Mouse (Mus musculus) hindbrain, embryonic 13.5 days (tissue): ENCODE data around the gene Tasp1. TPM values are rescaled to one million over a fixed set of nuclear protein-coding genes. Genes with fewer than 3 reads are reported as not detected.

ENCODE experiments used
- ATAC-seq: fragments of 200-750 bp; cut with Nextera tagmentation; 2 replicates; pipeline ENCODE4 v1.8.0; 2017; ENCODE audit warnings: moderate TSS enrichment; ENCODE audit not compliant: low FRiP score
- H3K27ac ChIP-seq: fragments of 300-500 bp; sonication (generic); 2 replicates; pipeline ENCODE4 v1.5.1; 2015; ENCODE audit warnings: inconsistent platforms, mild to moderate bottlenecking, moderate library complexity
- H3K27me3 ChIP-seq: fragments of 300-500 bp; sonication (generic); 2 replicates; pipeline ENCODE4 v1.6.1; 2015; ENCODE audit warnings: mild to moderate bottlenecking, inconsistent platforms
- H3K36me3 ChIP-seq: fragments of 300-500 bp; sonication (generic); 2 replicates; pipeline ENCODE4 v1.6.1; 2015; ENCODE audit warnings: mild to moderate bottlenecking, inconsistent platforms
- H3K4me1 ChIP-seq: fragments of 300-500 bp; sonication (generic); replicated peaks from 2 replicates; pipeline ENCODE4 v1.6.1; 2015; ENCODE audit warnings: inconsistent platforms
- H3K4me2 ChIP-seq: fragments of 300-500 bp; sonication (generic); 2 replicates; pipeline ENCODE4 v1.6.1; 2015; ENCODE audit warnings: inconsistent platforms, mild to moderate bottlenecking, moderate library complexity
- H3K4me3 ChIP-seq: fragments of 300-500 bp; sonication (generic); 2 replicates; pipeline ENCODE4 v1.5.1; 2015; ENCODE audit warnings: mild to moderate bottlenecking, inconsistent platforms
- H3K9ac ChIP-seq: fragments of 300-500 bp; sonication (generic); 2 replicates; pipeline ENCODE4 v1.6.1; 2015; ENCODE audit warnings: mild to moderate bottlenecking, inconsistent platforms
- H3K9me3 ChIP-seq: fragments of 300-500 bp; sonication (generic); 2 replicates; pipeline ENCODE4 v1.6.1; 2016; ENCODE audit warnings: inconsistent platforms
- WGBS: fragments of 180-500 bp; shearing (Covaris S2); methylation state at CpG from one replicate; pipeline ENCODE4 v1.1.7; 2015; 5-methylcytosine and 5-hydroxymethylcytosine counted together
- polyA plus RNA-seq: library from polyadenylated mRNA; unstranded; fragments of >200 nt; fragmentation: Nextera tagmentation; extraction: Ambion mirVana; gene quantifications from 2 replicates; pipeline ENCODE4 v1.2.1, GENCODE M21; 2015

Gene Tasp1
- polyA plus RNA-seq, 1 experiment from 2014 or later, result 15.4 TPM

DNA sequence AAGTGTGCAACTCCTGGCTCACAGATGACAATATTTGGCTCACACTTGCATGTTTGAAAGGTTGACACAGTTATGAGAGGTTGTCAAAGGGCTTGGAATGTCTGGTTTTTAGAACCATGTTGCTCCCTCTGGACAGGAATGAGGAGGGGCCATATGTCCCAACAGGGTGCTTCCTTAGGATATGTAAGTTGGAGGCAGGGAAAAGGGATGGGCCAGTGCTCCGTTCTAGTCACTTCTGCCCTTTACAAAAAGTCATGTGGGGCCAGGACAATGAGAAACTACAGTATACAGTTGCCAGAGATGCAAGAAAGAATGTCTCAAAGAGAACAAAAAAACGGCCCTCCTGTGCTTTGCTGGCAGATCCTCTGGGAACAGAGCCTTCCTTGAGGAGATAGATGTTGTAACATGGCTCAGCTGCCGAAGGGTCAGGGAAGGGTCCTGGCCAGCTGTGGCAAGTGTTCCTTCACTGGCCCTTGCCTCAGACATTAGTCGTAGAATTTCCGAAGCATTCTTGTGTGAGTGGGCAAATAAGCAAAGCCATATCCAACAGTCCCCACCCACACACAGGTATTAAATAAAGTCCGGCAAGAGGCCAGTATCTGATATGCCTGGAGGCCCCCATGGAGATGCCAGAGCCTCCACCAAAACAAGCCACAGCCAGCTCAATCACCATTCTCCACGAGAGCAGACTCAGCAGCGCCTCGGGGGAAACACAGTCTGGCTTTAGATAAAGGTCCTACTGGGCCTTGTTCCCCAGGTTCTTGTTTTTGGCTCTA lies 274.1 kb downstream of the Tasp1 start:
- H3K9me3 ChIP-seq, result no peaks in the 10 kb centered on the region
- H3K4me3 ChIP-seq, result no peak overlapping the region
- no peak overlapping the region for H3K9ac ChIP-seq
- ATAC-seq, result no peak
- no peak overlapping the region for H3K27ac ChIP-seq
- H3K4me2 ChIP-seq, result no peak overlapping the region
- no peaks in the 10 kb centered on the region for H3K36me3 ChIP-seq
- no peaks in the 10 kb centered on the region for H3K27me3 ChIP-seq
- H3K4me1 ChIP-seq, result no peaks in the 10 kb centered on the region
- WGBS, result 78% methylated on average over 9 of the region's 9 CpGs

DNA sequence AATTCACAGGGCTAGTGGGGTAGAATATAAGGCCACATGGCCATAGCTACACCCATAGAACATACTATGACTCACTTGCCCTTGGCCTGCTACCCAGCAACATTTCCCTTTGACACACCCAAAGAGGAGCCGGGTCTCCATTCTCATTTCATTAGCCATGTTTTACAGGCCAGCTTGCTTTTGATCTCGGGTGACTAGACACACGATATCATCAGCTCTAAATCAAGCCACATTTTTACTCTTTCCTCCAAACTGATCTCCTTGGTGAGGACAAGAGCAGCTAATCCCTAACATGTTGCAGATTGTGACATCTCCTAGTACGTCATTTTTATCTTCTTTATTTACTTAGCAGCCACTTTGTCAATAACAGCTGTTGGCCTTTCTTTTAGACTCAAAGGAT lies 277.9 kb downstream of the Tasp1 start:
- no peaks in the 10 kb centered on the region for H3K36me3 ChIP-seq
- no peak overlapping the region for H3K9ac ChIP-seq
- no peak overlapping the region for H3K4me2 ChIP-seq
- H3K4me3 ChIP-seq, result no peak overlapping the region
- 82% methylated on average over 4 of the region's 4 CpGs for WGBS
- H3K27ac ChIP-seq, result no peak overlapping the region
- H3K4me1 ChIP-seq, result no peaks in the 10 kb centered on the region
- H3K27me3 ChIP-seq, result no peaks in the 10 kb centered on the region
- no peak for ATAC-seq
- no peaks in the 10 kb centered on the region for H3K9me3 ChIP-seq

GRCm38 (mm10) chr2:139784946-139785345 lies 281.7 kb downstream of the Tasp1 start:
- H3K4me3 ChIP-seq, result no peak overlapping the region
- WGBS, result 92% methylated on average over 2 of the region's 2 CpGs
- no peak overlapping the region for H3K27ac ChIP-seq
- no peak overlapping the region for H3K9ac ChIP-seq
- H3K4me1 ChIP-seq, result no peaks in the 10 kb centered on the region
- H3K27me3 ChIP-seq, result no peaks in the 10 kb centered on the region
- no peaks in the 10 kb centered on the region for H3K9me3 ChIP-seq
- H3K4me2 ChIP-seq, result no peak overlapping the region
- no peaks in the 10 kb centered on the region for H3K36me3 ChIP-seq
- ATAC-seq, result no peak

DNA sequence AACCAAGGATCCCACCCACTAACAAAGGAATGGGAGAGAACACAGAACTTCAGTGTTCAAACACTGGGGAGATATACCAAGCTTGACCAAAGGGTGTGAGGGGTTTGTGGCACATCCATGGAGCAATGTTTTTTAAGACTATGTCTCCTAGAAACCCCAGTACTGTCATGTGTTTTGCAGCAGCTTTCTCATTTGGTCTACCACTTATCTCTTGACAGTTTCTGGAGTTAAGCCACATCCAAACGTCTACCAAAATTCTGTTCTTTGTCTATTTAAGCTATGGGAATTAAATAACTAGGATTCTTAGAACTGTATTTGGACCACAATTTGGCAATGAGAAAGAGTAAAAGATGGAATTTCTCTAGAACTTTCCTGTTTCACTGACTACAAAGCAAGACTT lies 282.1 kb downstream of the Tasp1 start:
- no peaks in the 10 kb centered on the region for H3K36me3 ChIP-seq
- WGBS, result 84% methylated on average over 1 of the region's 1 CpGs
- no peaks in the 10 kb centered on the region for H3K4me1 ChIP-seq
- H3K9ac ChIP-seq, result no peak overlapping the region
- H3K27me3 ChIP-seq, result no peaks in the 10 kb centered on the region
- H3K27ac ChIP-seq, result no peak overlapping the region
- H3K9me3 ChIP-seq, result no peaks in the 10 kb centered on the region
- no peak overlapping the region for H3K4me3 ChIP-seq
- H3K4me2 ChIP-seq, result no peak overlapping the region
- ATAC-seq, result no peak

Other genes starting within 250 kb of the Tasp1 start
- not detected in 2 replicates for gene Gm17374, start 85.2 kb upstream of the Tasp1 start, polyA plus RNA-seq
- 21.1 and 21.5 TPM in 2 replicates for gene Esf1, start 103.8 kb upstream of the Tasp1 start, polyA plus RNA-seq
- 44.9 and 47.5 TPM in 2 replicates for gene Ndufaf5, start 103.8 kb upstream of the Tasp1 start, polyA plus RNA-seq